Mouse (Mus musculus): ENCODE results near the gene Arhgef17. TPM values are rescaled to one million over a fixed set of nuclear protein-coding genes. Genes with fewer than 3 reads are reported as not detected.

Arhgef17 gene
- polyA plus RNA-seq, 1 experiment from 2014 or later = 22.5 TPM

DNA sequence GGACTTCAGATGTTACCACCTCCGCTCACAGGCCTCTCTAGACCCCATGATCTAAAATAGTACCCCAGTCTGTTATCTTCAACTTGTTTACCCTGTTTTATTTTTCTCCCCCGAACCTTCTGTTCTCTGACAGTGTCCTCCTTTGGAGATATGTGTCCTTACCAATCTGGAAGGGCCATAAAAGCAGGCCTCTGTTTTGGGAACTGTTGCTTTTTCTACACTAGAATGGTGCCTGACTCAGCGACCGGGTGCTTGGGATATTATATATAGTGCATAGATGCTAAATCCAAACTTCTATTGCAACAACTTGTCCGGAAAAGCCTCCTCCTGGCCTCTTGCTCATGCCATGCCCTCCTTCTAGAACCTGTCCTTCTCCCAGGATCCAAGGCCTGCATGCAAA is 7.7 kb downstream of the Arhgef17 start:
- peak overlapping the region; percentile 75 for H3K4me3 ChIP-seq (ENCODE audit: low read depth, low read length)
- H3K4me2 ChIP-seq = peak overlapping the region; percentile 87
- peak overlapping the region; percentile 71 for H3K27ac ChIP-seq (ENCODE audit: low read depth)
- WGBS = 58% methylated on average over 5 of the region's 5 CpGs
- H3K9ac ChIP-seq = peak overlapping the region; percentile 97
- no peak for TF ChIP-seq CTCF (IDR thresholded peaks at IDR 0.05; ENCODE audit: low read depth)
- peaks cover 62% of the 10 kb centered on the region for H3K36me3 ChIP-seq (ENCODE audit: insufficient read depth)
- ATAC-seq (ENCODE audit: insufficient read depth) (no peak), DNase-seq (no peak)
- no peaks in the 10 kb centered on the region for H3K9me3 ChIP-seq (ENCODE audit: low read depth, low read length)
- peaks cover 62% of the 10 kb centered on the region for H3K4me1 ChIP-seq (ENCODE audit: insufficient read depth)
- no peaks in the 10 kb centered on the region for H3K27me3 ChIP-seq (ENCODE audit: insufficient read depth, low read length)

DNA sequence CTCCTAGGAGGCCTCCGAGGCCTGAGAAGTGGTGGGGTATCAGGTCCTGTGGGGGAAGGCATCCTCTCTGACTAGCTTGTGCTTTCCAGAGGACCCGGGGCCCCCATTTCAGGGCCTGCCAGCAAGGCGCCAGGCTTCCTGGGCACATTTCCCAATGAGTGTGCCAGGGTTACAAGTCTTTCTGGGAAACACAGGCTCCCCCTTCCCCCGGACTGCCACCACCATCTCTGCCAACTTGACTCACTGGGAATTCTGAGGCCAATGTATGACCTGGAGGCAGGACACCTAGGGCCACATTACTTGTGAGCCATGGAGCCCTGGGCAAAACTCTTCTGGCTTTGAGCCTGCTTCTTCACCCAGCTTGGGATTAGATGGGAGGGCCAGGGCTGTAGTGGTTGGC is 9.0 kb downstream of the Arhgef17 start:
- no peaks in the 10 kb centered on the region for H3K9me3 ChIP-seq (ENCODE audit: low read depth, low read length)
- TF ChIP-seq CTCF (IDR thresholded peaks at IDR 0.05; ENCODE audit: low read depth) = no peak
- H3K27me3 ChIP-seq (ENCODE audit: insufficient read depth, low read length) = no peaks in the 10 kb centered on the region
- H3K4me1 ChIP-seq (ENCODE audit: insufficient read depth) = peaks cover 67% of the 10 kb centered on the region
- DNase-seq = no peak
- ATAC-seq (ENCODE audit: insufficient read depth) = no peak
- H3K27ac ChIP-seq (ENCODE audit: low read depth) = no peak overlapping the region; the same call in 1 of the 2 replicates
- 80% methylated on average over 4 of the region's 4 CpGs for WGBS
- H3K4me2 ChIP-seq = peak overlapping the region; percentile 87; the same call in 1 of the 2 replicates
- no peak overlapping the region for H3K4me3 ChIP-seq (ENCODE audit: low read depth, low read length)
- H3K36me3 ChIP-seq (ENCODE audit: insufficient read depth) = peaks cover 58% of the 10 kb centered on the region
- 0 out of 2 replicates have a peak overlapping the region, but pooled peaks have one; percentile 2 for H3K9ac ChIP-seq

DNA sequence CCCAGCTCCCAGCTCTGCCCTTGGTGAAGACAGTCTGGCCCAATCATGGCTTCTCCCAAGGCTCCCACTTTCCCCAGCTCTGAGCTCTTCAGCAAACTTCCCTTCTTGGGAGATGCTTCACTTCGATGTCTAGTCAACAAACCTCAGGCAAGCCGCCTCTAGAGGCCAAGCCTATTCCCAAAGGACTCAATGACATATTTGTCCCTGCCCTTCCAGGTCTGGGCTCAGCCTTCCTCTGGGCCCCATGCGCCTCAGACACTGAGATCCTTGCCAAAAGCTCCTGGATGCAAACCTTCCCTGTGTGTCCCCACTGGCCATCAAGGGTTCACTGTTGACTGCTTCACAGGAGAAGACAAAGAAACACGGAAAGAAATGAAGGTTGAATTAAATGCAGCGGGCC is 10.6 kb downstream of the Arhgef17 start:
- Histone ChIP-seq H3K9me3 (ENCODE audit: low read depth, low read length) (no peaks in the 10 kb centered on the region), H3K9ac (no peak overlapping the region), H3K36me3 (ENCODE audit: insufficient read depth) (peaks cover 73% of the 10 kb centered on the region), H3K4me3 (ENCODE audit: low read depth, low read length) (no peak overlapping the region), H3K4me2 (no peak overlapping the region), H3K4me1 (ENCODE audit: insufficient read depth) (peaks cover 76% of the 10 kb centered on the region), H3K27me3 (ENCODE audit: insufficient read depth, low read length) (no peaks in the 10 kb centered on the region), H3K27ac (ENCODE audit: low read depth) (peak overlapping the region; percentile 21; the same call in 1 of the 2 replicates)
- ATAC-seq (ENCODE audit: insufficient read depth) (no peak), DNase-seq (no peak)
- no peak for TF ChIP-seq CTCF (IDR thresholded peaks at IDR 0.05; ENCODE audit: low read depth)
- WGBS = 82% methylated on average over 5 of the region's 5 CpGs

DNA sequence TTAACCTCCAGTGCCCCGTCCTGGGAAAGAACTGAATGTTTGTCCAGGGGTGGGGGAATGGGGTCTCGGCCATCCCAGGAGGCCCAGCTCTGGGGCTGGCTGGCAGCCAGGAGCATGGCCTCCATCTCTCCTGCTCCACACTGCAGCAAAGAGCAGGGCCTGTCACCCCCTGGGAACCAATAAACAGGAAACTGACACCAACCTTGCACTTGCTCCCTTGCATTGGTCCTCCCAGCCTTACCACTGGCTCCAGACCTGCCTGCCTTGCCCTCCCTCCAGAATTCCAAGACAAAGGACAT is 12.1 kb downstream of the Arhgef17 start:
- Histone ChIP-seq H3K4me2 (peak overlapping the region; percentile 46), H3K27me3 (ENCODE audit: insufficient read depth, low read length) (no peaks in the 10 kb centered on the region), H3K4me1 (ENCODE audit: insufficient read depth) (peaks cover 61% of the 10 kb centered on the region), H3K27ac (ENCODE audit: low read depth) (peak overlapping the region; percentile 86), H3K36me3 (ENCODE audit: insufficient read depth) (peaks cover 80% of the 10 kb centered on the region), H3K4me3 (ENCODE audit: low read depth, low read length) (no peak overlapping the region), H3K9ac (peak overlapping the region; percentile 14; the same call in 1 of the 2 replicates), H3K9me3 (ENCODE audit: low read depth, low read length) (no peaks in the 10 kb centered on the region)
- ATAC-seq (ENCODE audit: insufficient read depth) (peak; percentile 74), DNase-seq (peak; percentile 88)
- TF ChIP-seq CTCF (IDR thresholded peaks at IDR 0.05; ENCODE audit: low read depth) = no peak
- 0% methylated on average over 2 of the region's 2 CpGs for WGBS

DNA sequence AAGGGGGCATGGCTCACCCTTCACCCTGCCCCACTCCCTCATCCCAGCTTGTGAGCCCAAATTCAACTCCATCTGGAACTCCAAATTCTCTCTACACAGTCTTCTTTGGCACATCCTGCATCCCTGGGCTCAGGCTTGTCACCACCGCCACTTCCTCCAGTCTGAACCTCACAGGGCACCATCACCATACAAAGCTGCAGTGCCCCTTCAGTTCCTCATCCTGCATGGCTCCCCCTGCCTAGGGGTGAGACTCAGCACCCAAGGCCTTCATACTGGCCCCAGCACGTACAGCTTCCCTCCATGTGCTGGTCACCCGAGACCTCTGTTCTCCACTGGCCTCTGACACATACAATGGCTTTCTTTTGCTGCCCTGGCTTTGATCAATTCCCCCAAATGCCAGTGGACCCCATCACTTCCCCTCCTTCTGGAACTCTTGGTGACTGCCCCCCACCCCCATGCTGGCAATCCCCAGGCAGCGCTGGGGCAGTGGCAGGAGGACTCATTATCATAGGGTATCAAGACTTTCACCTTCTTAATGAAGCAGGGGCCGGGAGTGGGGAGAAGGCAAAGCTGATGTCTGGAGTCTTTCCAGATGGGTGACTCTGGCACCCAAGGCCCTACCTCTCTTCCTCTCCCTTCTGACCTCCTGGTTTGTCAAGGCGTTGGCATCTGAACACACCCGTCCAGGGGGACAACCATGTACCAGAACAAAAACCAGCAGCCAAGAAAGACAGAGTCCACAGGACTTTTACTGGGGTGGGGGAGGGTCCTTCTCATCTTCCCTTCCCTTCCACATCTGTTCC is 12.7 kb downstream of the Arhgef17 start:
- H3K36me3 ChIP-seq (ENCODE audit: insufficient read depth) = peaks cover 82% of the 10 kb centered on the region
- no peak overlapping the region for H3K9ac ChIP-seq
- no peak for TF ChIP-seq CTCF (IDR thresholded peaks at IDR 0.05; ENCODE audit: low read depth)
- 28% methylated on average over 7 of the region's 7 CpGs for whole genome bisulfite sequencing
- H3K27ac ChIP-seq (ENCODE audit: low read depth) = peak overlapping the region; percentile 86
- 0 out of 2 replicates have a peak overlapping the region, but pooled peaks have one; percentile 6 for H3K4me3 ChIP-seq (ENCODE audit: low read depth, low read length)
- ATAC-seq (ENCODE audit: insufficient read depth) = no peak; the same call in 1 of the 2 replicates
- no peaks in the 10 kb centered on the region for H3K27me3 ChIP-seq (ENCODE audit: insufficient read depth, low read length)
- DNase-seq = no peak
- H3K9me3 ChIP-seq (ENCODE audit: low read depth, low read length) = no peaks in the 10 kb centered on the region
- peak overlapping the region; percentile 46 for H3K4me2 ChIP-seq
- peaks cover 57% of the 10 kb centered on the region for H3K4me1 ChIP-seq (ENCODE audit: insufficient read depth)

DNA sequence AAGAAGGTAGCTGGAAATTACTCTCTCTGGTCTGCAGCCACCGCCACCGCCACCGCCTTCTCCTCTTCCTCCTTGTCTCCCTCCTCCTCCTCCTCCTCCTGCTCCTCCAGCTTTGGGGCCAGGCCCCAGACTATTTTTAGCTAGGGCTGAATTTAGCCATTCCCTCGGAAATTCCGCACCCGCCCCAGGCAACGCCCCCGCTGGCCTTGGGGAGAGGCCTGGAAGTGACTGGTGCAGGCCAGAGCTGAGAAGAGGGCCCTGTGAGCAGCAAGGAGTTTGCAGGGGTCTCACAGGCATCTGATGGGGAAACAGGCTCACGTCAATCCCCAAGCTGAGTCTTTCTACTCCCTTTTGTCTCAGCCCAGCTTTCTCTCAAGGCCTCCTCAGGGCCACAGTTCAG is 13.7 kb downstream of the Arhgef17 start:
- Histone ChIP-seq H3K9ac (peak overlapping the region; percentile 45), H3K4me1 (ENCODE audit: insufficient read depth) (peaks cover 48% of the 10 kb centered on the region), H3K4me2 (peak overlapping the region; percentile 45), H3K27me3 (ENCODE audit: insufficient read depth, low read length) (no peaks in the 10 kb centered on the region), H3K4me3 (ENCODE audit: low read depth, low read length) (peak overlapping the region; percentile 13; the same call in 1 of the 2 replicates), H3K27ac (ENCODE audit: low read depth) (peak overlapping the region; percentile 86), H3K36me3 (ENCODE audit: insufficient read depth) (peaks cover 81% of the 10 kb centered on the region), H3K9me3 (ENCODE audit: low read depth, low read length) (no peaks in the 10 kb centered on the region)
- ATAC-seq (ENCODE audit: insufficient read depth) (no peak), DNase-seq (peak; percentile 81)
- WGBS = 9% methylated on average over 9 of the region's 9 CpGs
- TF ChIP-seq CTCF (IDR thresholded peaks at IDR 0.05; ENCODE audit: low read depth) = no peak

DNA sequence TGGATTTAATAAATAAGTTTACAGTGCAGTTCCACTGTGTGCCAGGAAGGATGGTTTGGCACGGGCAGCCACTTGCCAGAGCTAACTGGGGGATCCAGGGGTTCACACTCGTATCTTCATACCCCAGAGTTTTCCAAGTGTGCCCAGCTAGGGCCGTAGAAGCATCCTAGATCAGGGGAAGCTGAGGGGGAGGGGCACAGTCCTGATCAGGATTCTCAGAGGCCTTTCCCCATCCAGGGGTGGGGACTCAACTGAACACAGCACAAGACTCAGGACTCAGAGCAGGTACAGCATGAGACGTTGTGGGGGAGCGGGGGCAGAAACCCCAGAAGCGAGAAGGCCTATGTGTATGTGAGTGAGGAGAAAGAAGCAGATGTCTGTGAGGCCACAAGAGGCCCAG is 14.2 kb downstream of the Arhgef17 start:
- Histone ChIP-seq H3K27me3 (ENCODE audit: insufficient read depth, low read length) (no peaks in the 10 kb centered on the region), H3K4me3 (ENCODE audit: low read depth, low read length) (no peak overlapping the region), H3K36me3 (ENCODE audit: insufficient read depth) (peaks cover 77% of the 10 kb centered on the region), H3K27ac (ENCODE audit: low read depth) (peak overlapping the region; percentile 86), H3K9me3 (ENCODE audit: low read depth, low read length) (no peaks in the 10 kb centered on the region), H3K4me2 (peak overlapping the region; percentile 45), H3K9ac (peak overlapping the region; percentile 45), H3K4me1 (ENCODE audit: insufficient read depth) (peaks cover 45% of the 10 kb centered on the region)
- DNase-seq (no peak), ATAC-seq (ENCODE audit: insufficient read depth) (no peak)
- no peak for TF ChIP-seq CTCF (IDR thresholded peaks at IDR 0.05; ENCODE audit: low read depth)
- WGBS = 46% methylated on average over 6 of the region's 6 CpGs
